Mouse (Mus musculus) layer of hippocampus, adult 11-12 months (tissue): ENCODE data around the gene Mgat1.

Experiments used
- DNase-seq: peaks from one replicate; pipeline ENCODE4 v3.0.0; 2022; ENCODE audit warnings: low spot score

Gene Mgat1

DNA sequence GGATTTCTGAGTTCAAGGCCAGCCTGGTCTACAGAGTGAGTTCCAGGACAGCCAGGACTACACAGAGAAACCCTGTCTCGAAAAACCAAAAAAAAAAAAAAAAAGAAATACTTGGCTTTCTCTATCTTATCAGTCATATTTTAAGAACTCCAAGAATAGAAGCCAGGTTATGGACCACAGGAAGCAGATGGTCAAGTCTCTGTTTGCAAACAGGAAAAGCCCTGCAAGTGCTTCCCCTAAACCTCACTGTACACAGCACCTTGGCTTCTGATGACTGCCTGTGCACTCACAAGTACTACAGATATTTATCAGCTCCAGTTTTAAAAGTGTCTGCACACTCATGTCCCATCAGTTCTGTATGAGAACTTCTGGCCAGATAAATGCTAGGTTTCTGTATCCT, 2.5 kb upstream of the Mgat1 start:
- no peak for DNase-seq

DNA sequence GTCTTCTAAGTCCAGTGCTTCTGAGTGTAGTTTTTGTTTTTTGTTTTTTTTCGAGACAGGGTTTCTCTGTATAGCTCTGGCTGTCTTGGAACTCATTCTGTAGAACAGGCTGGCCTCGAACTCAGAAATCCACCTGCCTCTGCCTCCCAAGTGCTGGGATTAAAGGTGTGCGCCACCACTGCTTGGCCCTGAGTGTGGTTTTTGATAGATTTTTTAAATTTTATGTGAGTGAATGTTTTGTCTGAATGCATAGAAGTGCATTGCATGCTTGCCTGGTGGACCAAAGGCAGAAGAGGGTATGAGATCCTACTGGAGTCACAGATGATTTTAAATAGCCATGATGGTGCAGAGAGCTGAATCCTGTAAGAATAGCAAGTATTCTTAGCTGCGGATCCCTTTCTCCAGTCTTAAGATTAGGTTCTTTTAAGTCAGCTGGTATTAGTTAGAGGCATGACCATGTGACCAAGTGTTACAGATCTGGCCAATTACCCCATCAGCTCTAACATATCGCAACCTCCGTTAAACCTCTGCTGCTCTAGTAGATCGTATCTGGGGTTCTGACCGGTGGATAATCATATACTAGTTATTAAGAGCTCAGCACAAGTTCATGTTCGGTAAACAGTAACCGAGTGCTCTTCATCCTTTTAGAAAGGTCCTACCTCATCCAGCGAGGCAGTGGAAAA, 906 bp upstream of the Mgat1 start:
- DNase-seq = no peak

DNA sequence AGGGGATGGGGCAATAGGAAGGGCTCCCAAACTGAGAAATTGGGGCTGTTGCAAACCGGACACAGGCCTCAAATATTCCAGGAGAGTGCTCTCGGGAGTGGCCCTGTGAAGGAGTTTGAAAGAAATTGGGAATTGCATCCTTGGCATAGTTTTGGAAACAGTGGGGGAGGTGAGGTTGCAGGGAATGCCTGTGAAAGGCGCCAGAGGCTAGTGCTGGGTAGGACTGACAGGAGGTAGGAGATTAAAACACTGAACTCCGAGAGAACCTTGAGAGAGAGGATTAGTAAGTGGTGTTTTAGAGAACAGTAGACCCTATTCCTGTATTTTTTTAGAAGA, 572 bp downstream of the Mgat1 start:
- no peak for DNase-seq

DNA sequence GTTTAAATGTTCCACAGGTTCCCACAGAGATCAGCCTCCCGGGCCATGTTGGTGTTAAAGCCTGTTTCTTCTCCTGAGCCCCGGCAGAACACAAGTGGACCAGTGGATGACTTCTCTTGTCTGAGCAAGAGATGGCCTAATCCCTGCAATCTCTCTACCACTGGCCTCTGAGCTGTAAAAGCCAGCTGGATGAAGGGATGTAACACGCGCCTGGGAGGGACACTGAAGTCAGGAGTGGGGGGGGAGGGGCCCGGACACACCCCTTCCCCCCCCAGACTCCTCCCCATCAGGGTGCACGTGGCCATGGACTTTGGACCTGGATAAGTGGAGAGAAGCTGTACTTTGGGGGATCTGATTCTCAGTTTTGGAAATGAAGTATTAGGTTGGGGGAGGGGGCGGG, 1.2 kb downstream of the Mgat1 start:
- DNase-seq = no peak

DNA sequence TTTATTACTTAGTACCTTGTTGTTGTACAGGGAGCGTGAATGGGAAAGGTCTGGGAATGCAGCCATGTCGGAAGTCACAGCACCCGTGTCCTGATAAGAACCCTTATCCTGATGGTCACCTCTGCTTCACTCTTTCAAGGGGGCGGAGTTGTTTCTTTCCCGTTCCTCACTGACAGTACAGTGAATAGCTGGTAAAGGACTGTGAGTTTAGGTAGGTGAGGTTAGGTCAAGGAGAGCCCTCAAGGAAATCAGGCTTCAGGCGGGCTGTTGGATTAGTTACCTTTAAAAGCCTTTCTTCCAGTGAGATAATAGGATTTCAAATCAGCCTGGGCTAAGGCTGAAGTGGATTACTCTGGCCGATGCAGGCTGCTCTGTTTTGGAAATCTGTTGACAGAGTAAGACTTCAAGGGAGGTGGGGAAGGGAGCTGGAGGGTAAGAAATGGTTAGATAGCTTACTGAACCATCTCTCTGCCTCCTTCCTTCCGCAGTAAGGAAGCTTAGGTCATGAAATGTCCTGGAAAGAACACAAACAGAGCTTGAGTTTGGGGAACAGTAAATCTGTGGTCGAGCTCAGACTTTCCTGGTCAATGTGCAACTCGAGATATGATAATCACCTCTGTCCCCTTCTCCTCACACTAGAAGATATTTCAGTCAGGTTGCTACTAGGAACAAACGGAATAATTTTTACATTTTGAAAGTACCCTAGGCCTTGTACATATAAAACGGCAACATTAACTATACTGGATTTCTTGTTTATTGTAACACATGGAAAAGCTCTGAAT, 1.8 kb downstream of the Mgat1 start:
- DNase-seq = no peak

DNA sequence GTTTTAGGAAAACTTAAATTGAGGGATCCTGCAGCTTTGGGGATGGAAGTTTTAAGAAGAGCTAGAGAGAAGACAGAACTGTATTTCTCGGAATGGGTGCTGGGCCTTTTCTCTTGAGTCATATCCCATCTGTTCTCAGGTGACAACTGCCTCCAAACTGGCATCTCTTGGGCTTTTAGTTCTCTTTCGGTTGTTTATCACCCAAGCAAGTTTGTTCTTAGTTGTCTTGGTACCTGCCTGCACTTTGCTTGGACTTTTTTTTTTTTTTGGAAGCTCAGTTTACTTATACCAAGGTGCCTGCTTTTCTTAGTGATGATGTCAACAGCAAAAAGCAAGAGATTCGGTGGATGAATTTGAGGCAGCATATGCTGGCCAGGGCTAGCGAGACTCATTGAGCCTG, 2.5 kb downstream of the Mgat1 start:
- DNase-seq = no peak

DNA sequence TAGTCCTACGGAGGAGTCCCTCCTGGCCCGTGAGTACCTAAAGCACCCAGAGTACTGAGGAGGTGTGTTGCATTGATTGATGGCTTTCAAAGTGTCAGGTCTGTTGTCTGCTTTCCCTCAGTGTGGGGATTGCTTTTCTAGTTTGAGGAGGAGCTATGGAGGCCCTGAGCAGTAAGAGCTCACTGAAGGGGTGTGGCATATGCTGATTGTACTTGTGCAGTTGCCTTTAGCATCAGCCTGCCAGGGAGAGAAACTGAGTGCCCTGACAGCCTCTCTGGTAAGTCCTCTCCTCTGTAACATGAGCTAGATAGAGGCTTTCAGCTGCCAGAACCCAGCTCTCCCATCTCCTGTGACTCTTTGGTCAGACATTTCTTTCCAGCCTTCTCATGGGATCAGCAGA, 3.3 kb downstream of the Mgat1 start:
- no peak for DNase-seq

DNA sequence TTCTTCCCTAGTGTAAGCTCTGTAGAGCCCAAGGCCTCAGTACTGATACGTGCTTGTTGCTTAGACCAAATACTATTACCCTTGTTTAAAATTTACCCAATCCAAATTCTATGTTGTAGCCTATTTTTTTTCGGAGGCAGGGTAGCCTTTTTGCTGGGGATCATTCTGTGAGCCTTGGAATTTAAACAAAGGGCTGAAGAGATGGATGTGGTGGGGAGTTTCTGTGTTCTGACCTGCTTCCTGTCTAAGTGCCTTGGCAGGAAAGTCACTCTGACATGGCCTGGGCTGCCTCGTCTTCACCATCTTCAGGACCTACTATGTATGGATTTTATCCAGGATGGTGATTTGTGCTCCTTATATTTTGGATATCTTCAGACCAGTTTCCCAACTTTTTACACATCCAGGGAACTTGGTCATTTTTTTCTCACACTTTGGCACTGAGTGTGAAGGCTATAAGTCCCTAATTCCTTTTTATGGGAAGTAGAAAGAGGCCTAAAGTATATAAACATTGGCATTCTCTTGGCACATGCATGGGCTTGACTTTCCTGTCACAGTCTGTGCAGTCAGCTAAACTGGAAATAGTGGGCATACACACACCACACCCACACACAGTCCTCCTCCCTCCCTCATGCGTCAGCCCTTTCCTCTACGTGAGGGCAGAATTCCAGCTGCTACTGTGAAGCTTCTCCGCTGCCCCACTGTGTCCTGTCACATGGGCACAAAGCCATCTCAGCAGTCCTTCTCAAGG, 4.4 kb downstream of the Mgat1 start:
- no peak for DNase-seq

DNA sequence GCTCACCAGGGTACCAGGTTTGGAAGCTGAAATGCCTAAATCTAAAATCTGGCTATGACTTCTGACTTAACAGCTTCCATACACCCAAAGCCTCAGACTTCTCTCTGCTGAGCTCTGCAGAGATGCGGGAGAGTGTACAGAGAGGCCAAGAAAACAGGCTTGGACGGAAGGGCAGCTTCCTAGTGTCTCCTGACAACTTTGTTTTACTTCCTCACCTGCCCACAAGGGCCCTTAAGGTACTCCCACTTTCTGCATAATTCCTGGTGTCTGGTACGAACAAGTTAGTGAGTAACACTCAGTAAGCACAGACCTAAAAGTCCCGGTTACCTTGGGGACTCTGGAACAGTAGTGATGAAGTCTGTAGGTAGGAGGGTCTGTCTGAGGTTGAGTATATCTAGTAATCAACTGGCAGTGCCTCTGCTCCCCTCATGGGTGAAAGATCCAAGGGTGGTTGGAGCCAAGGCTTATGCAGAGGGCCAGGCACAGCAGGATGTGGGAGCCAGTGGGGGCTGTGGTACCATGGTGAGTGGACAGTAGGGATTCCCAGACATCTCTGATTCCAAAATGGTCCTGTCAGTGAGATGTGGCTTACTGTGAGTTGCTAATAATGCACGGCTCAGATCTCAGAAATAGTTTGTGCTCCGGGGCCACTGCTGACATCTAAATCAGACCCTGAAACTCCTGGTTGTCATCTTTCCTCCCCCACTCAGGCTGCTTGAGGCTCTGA, 5.1 kb downstream of the Mgat1 start:
- no peak for DNase-seq

DNA sequence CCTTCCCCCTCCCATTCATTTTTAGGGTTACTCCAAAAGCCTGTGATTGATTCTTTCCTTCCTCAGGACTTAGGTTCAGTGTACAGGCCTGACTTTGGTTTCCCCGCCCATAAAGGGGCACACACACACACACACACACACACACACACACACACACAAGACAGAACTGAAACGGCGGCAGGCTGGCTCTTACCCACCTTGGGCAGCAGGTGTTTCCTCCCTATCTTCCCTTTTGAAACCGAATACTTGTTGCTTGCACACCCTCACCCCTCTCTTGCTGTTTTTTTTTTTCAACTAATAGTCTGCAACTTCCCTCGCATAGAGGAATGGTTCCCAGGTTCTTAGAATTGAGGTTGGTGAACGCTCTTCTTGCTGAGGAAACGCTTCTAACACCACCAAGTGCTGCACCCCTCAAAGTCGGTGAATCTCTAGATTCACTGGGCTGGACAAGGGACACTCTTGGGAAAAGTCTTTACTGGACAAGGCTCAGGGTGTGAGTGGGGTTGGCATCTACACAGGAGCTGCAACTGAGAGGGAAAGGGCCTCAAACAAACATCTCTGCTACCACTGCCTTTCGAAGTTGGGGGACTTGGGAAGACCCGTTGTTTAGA, 5.9 kb downstream of the Mgat1 start:
- no peak for DNase-seq

DNA sequence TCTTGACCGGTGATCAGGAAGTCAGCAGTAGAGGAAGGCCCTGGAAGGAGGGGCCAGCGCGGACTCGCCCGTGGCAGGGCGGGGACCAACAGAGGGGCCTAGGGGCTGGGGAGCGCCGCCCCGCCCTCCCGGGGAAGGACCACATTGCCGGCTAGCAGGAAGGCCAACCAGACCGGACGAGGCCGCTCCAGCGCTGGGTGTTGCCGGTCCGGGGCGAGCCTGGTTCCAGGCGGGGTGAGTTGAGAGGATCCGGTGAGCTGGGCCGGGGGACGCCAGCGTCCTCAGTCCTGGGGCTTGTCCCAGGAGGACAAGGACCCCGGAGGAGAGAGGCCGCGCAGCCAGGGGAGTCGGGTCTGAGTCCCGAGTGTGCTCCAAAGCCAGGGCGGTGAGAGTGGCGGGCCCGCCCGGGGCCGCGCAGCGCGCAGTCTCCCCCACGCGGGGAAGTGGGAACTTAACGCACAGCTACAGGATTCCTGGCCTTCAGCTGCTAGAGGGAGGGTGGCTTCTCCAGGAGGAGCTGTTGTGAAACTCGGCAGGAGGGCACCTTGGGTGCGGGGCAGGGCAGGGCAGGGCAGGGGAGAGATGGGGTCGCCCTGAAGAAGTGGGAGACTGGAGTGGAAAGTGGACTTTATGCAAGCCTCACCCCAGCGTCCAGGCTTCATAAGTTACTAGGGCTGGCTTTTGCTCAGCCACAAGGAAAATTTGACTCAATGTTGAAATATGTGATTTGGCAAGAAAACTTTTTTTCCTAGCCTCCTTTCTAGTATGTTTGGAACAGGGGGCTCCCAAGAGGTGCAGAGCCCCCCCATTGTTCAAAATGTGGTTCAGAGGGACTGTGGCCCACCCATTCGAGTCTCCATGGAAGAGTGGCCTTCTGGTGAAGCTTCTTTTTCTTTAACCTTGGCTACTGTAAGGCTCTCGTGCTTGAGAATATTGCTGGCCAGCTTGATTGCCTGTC, 6.7 kb downstream of the Mgat1 start:
- DNase-seq = peak; percentile 75

DNA sequence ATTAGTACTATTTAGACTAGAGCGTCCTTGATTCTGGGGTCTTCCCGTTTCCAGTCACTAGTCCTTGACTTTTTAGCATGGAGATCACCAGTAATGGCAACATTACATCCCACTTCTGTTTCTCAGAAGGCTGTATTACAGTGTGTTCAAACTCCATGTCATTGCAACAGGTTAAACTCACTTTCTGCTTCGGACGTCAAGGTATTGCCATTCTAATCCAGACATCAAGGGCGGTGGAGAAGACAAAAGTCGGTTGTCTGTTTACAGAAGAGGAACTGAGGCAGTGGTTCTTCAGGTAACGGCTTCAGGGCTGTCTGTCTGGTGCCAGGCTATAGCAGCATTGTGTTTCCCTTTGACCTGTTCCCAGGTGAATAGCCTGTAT, 7.4 kb downstream of the Mgat1 start:
- DNase-seq = no peak

DNA sequence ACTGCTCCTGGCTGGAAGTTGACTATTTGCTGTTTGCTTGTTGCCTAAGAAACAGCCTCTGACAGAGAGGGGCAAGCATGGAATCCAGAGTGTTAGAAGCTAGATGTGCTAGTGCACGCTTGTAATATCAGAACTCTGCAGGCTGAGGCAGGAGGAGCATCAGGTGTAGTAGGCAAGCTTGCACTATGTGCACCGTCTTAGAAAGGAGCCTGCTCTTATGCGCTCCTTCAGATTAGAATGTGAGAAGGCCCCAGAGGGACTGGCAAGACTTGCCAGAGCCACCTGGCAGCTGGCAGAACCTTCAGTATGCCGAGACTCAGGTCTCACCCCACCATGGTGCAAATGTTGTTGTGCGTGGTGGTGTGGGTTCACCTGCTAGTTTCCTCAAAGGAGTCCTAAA, 8.1 kb downstream of the Mgat1 start:
- DNase-seq = no peak

DNA sequence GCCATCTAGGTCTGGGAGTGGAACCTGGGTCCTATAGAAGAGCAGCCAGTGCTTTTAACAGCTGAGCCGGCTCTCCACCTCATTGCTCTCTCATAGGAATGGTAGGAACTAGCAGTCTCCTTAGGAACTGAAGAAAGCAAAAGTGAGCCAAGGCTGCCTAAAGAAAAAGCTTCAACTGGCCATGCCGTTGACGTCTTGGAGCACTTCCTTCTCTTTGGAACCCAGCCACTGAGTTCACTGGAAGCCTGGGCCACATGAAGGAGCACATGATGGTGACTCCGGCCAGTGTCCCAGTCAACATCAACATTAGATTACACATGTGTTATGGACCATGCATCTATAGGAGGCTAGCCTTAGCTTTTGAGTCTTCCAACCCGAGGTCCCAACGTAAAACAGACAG, 9.0 kb downstream of the Mgat1 start:
- DNase-seq = no peak

DNA sequence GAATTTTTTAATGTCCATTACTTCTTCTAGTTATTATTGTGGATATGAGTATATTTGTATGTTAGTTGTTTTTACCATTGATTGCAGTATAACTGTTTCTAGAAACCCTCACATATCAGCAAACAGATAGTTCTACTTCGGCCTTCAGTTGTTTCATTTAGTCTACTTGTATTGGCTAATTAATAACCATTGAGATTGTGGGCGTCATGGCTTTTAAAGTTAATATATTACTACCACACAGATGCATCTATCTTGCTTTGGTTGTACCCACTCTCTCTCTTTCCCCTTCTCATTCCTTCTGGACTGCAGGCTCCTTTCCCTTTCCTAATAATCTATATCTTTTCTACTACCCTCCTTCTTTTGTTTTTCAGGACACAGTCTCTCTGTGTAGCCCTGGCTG, 15.3 kb downstream of the Mgat1 start:
- DNase-seq = no peak

DNA sequence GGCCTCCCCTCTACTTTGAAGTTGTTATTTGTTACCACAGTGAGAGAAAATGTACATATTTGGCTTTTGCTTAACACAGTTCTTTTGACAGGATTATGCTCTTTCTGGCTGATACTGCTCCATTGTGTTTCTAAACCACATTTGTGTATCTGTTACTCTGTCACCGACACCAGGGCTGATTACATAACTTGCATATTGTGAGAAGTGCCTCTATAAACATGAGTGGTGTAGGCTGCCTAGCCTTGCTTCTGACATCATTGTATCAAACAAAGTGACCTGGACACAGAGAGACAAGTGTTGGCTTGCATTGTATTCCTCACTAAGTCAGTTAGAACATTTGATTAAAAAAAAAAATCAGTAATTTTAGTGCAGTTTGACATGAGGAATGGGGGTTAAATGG, 15.8 kb downstream of the Mgat1 start:
- no peak for DNase-seq

DNA sequence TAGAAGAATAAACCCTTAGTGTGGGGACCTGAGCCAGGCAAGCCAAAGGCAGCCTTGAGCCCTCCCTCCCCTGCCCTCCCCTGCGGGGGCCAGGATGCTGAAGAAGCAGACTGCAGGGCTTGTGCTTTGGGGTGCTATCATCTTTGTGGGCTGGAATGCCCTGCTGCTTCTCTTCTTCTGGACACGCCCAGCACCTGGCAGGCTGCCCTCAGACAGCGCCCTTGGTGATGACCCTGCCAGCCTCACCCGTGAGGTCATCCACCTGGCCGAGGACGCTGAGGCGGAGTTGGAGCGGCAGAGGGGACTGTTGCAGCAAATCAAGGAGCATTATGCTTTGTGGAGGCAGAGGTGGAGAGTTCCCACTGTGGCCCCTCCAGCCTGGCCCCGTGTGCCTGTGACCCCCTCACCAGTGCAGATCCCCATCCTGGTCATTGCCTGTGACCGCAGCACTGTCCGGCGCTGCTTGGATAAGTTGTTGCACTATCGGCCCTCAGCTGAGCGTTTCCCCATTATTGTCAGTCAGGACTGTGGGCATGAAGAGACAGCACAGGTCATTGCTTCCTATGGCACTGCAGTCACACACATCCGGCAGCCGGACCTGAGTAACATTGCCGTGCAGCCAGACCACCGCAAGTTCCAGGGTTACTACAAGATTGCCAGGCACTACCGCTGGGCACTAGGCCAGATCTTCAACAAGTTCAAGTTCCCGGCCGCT, 16.8 kb downstream of the Mgat1 start:
- DNase-seq = no peak

DNA sequence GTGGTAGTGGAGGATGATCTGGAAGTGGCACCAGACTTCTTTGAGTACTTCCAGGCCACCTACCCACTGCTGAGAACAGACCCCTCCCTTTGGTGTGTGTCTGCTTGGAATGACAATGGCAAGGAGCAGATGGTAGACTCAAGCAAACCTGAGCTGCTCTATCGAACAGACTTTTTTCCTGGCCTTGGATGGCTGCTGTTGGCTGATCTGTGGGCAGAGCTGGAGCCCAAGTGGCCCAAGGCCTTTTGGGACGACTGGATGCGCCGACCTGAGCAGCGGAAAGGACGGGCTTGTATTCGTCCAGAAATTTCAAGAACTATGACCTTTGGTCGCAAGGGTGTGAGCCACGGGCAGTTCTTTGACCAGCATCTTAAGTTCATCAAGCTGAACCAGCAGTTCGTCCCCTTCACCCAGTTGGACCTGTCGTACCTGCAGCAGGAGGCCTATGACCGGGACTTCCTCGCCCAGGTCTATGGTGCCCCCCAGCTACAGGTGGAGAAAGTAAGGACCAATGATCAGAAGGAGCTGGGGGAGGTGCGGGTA, 17.4 kb downstream of the Mgat1 start:
- no peak for DNase-seq

DNA sequence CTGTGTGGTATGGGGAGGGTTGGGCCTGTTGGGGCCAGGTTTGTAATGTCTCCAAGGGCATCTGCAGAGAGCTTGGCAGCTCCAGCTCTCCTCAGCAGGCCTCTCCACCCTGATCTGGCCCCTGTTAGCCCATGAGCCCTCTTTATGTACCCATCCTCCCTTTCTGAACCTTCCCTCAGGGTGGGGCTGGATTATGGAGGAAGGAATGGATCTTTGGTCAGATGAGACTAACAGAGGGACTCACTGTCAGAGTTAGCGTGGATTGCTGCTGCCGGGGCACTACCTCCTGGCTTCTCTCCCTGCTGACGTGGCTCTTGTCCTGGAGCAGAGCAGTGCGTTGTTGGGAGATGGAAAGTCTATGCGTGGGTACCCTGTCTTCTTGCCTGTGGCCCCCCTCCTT, 18.3 kb downstream of the Mgat1 start:
- no peak for DNase-seq

DNA sequence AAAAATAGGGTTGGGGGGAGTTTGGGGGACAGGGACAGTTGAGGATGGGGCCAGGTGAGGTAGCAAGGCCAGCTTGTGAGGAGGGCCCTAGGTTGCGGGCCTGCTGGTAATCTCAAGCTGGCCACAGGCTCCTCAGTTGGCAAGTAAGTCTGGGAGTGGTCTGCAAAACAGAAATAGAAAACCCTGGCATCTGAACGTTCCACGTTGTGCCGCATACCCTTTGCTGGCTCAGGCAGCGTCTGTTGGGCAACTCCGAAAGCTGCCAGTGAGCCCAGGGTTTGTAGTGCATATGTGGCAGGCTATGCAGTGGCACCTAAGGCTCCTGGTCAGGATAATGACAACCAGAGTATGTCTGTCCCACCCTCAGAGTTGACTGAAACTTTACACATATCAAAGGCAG, 19.2 kb downstream of the Mgat1 start:
- no peak for DNase-seq
